ENCODE assay signal across 17 mouse cellular contexts in the genomic region with DNA sequence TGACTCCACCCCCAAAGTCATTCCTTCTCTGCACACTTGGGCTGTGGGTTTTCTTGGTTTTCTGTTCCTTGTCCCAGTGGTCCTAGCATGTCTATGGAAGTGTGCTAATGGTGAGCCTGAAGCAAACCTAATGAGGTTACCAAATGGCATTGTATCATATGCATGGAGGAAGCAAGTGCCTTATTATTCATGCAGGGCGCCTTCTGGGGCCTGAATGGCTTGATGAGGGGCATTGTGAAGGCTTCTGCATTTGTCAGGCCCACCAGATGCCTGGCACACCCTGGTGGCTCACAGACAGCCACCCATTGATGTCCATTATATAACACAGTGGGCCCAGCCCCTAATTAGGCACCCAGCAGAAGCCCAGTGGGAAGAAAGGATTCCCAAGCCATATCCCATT.
DNase-seq lines count a peak whose midpoint lies in the region; ATAC-seq and TF ChIP-seq lines count a peak whose summit lies in the region.
"Had no signal": no experiment of that assay in that cellular context is flagged by ENCODE, and none has a peak within 500 bp of the region (broad histone marks: within the 10 kb centered on the region; RNA-seq: fewer than 3 reads in every experiment).

No protein-coding gene starts in this region.

- TF ChIP-seq CTCF in hindbrain, postnatal 0 days (IDR thresholded peaks at IDR 0.05; ENCODE audit: low read depth), result no peak

- no peak overlapping the region for H3K4me2 ChIP-seq in hindbrain, postnatal 0 days (ENCODE audit: low read depth, low read length)
- H3K4me2 ChIP-seq in forebrain, embryonic 14.5 days (ENCODE audit: low read length), result no peak overlapping the region
- H3K4me2 ChIP-seq: heart, embryonic 13.5 days had no signal

- peak overlapping the region; percentile 30; the same call in 1 of the 2 replicates for H3K27ac ChIP-seq in hindbrain, embryonic 10.5 days
- H3K27ac ChIP-seq in hindbrain, postnatal 0 days, result no peak overlapping the region
- peak overlapping the region; percentile 65; the same call in 1 of the 2 replicates for H3K27ac ChIP-seq in forebrain, embryonic 14.5 days (ENCODE audit: low read depth, low read length)
- H3K27ac ChIP-seq: heart, embryonic 13.5 days had no signal

- no peaks in the 10 kb centered on the region for H3K9me3 ChIP-seq in hindbrain, embryonic 10.5 days
- no peaks in the 10 kb centered on the region for H3K9me3 ChIP-seq in hindbrain, postnatal 0 days (ENCODE audit: low read length)
- H3K9me3 ChIP-seq in forebrain, embryonic 14.5 days (replicated peaks; ENCODE audit: control insufficient read depth, low read length), result no peaks in the 10 kb centered on the region
- H3K9me3 ChIP-seq: heart, embryonic 13.5 days had no signal

- 44% methylated on average over 1 of the region's 1 CpGs for WGBS in hindbrain, embryonic 10.5 days
- WGBS in hindbrain, postnatal 0 days, result 47% methylated on average over 1 of the region's 1 CpGs
- 19% methylated on average over 1 of the region's 1 CpGs for WGBS in forebrain, embryonic 14.5 days

- H3K36me3 ChIP-seq in hindbrain, embryonic 10.5 days, result no peaks in the 10 kb centered on the region
- H3K36me3 ChIP-seq in hindbrain, postnatal 0 days (ENCODE audit: insufficient read depth, low read length), result no peaks in the 10 kb centered on the region
- H3K36me3 ChIP-seq in forebrain, embryonic 14.5 days (ENCODE audit: control insufficient read depth, insufficient read depth, low read length), result no peaks in the 10 kb centered on the region
- H3K36me3 ChIP-seq: heart, embryonic 13.5 days had no signal

- H3K27me3 ChIP-seq in hindbrain, embryonic 10.5 days (ENCODE audit: insufficient read depth, poor library complexity, severe bottlenecking), result no peaks in the 10 kb centered on the region
- H3K27me3 ChIP-seq in hindbrain, postnatal 0 days (ENCODE audit: insufficient read depth, low read length), result no peaks in the 10 kb centered on the region
- no peaks in the 10 kb centered on the region for H3K27me3 ChIP-seq in forebrain, embryonic 14.5 days (replicated peaks; ENCODE audit: control insufficient read depth, insufficient read depth, low read length)
- H3K27me3 ChIP-seq: heart, embryonic 13.5 days had no signal

- H3K4me1 ChIP-seq in hindbrain, embryonic 10.5 days (replicated peaks), result peaks cover 35% of the 10 kb centered on the region
- peaks cover 17% of the 10 kb centered on the region for H3K4me1 ChIP-seq in hindbrain, postnatal 0 days (ENCODE audit: insufficient read depth, low read length)
- H3K4me1 ChIP-seq in forebrain, embryonic 14.5 days (ENCODE audit: control insufficient read depth, insufficient read depth, low read length), result peaks cover 22% of the 10 kb centered on the region

- DNase-seq in hindbrain, embryonic 10.5 days (ENCODE audit: low spot score), result peak; percentile 47
- no peak for DNase-seq in hindbrain, postnatal 0 days (ENCODE audit: low spot score)
- peak; percentile 6 for DNase-seq in R1 (ENCODE audit: low read depth, low spot score)
- peak; percentile 89 for DNase-seq in forebrain, embryonic 14.5 days (ENCODE audit: low spot score)
- DNase-seq in mesoderm, embryonic 11.5 days (ENCODE audit: low read depth, low spot score), result peak; percentile 22
- DNase-seq in right cerebral cortex, adult 18-20 months, result no peak
- DNase-seq in cerebellum, adult 9-11 months, result no peak
- DNase-seq: B cell, adult 2 months; cerebellum, adult 9-10 months; gastrocnemius, postnatal 25 days; heart, postnatal 36 days; left cerebral cortex, postnatal 4 days; lung, adult 2 months; lung, postnatal 36 days; thymus, adult 18-20 months had no signal

- no peak for ATAC-seq in hindbrain, postnatal 0 days
- peak; percentile 72 for ATAC-seq in forebrain, embryonic 14.5 days
- ATAC-seq: intestine, embryonic 16.5 days had no signal

- H3K4me3 ChIP-seq in hindbrain, embryonic 10.5 days, result no peak overlapping the region
- H3K4me3 ChIP-seq in hindbrain, postnatal 0 days (ENCODE audit: low read length), result no peak overlapping the region
- no peak overlapping the region for H3K4me3 ChIP-seq in forebrain, embryonic 14.5 days (ENCODE audit: low read depth, low read length)
- H3K4me3 ChIP-seq: heart, embryonic 13.5 days had no signal

- H3K9ac ChIP-seq in hindbrain, postnatal 0 days (replicated peaks; ENCODE audit: low read length), result no peak overlapping the region
- no peak overlapping the region for H3K9ac ChIP-seq in forebrain, embryonic 14.5 days (ENCODE audit: low read length)
- H3K9ac ChIP-seq: heart, embryonic 13.5 days had no signal

Comparison
In these comparisons a context has a peak if more than half of its experiments do, and no peak if none do; other contexts are left out.
1. DNase-seq: peak in hindbrain, embryonic 10.5 days (single experiment), R1 (single experiment), forebrain, embryonic 14.5 days (single experiment) and mesoderm, embryonic 11.5 days (single experiment); none in hindbrain, postnatal 0 days (single experiment), right cerebral cortex, adult 18-20 months (single experiment) and cerebellum, adult 9-11 months (single experiment).